Mouse (Mus musculus): Measurements from ENCODE around the gene Lgr5. TPM values are rescaled to one million over a fixed set of nuclear protein-coding genes. Genes with fewer than 3 reads are reported as not detected.

Gene Lgr5
- polyA plus RNA-seq, 1 experiment: 0.47 TPM

DNA sequence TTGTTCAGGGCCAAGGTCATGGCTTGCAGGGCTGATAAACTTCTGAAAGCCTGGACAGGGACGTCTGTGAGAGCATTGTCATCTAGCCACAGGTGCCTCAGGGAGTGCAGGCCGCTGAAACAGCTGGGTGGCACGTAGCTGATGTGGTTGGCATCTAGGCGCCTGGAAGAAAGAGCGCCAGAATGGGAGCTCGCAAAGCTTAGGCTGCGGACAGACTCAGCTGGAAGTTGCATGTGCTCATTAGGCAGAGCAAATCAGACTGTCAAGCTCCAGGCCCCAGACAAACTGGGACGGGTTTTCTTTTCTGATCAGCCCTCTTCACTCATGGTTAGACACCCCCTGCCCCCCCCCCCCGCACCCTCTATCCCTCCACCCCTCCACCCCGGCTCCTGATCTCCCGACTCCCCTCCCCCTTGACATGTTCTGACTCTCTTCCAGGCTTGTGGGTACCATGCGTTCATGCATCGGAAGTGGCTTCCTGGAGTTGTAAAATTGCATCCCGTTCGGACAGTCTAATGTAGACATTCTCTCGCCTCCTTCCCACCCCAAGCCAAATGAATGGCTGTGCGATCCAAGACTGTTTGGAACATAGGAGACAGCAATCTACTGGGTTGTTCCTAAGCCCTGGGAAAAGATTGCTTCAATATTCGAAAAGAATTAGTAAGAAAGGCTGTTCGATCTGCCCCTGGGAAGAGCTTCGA lies 109.0 kb downstream of the Lgr5 start:
- peak overlapping the region; percentile 33 for H3K4me3 ChIP-seq (ENCODE audit: insufficient read depth, low read length)
- H3K27ac ChIP-seq (ENCODE audit: insufficient read depth, low read depth, low read length): no peak overlapping the region

DNA sequence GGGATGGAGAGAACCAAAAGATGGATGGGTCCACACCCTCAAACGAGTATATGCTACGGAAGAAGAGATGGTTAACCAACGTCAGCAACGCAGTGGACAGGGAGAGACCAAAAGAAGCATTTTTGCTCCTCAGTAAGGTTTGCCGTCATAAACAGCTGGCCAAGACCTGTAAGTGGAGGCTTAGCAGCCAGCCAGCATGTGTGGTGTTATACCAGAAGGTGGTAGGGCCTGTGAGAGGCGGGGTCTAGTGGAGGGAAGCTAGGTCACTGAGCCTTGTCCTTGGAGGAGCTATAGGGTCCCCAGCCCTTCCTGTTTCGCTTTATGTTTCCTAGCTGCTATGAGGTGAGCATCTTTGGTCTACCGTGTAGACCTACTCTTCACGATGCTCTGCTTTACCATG lies 111.1 kb downstream of the Lgr5 start:
- H3K27ac ChIP-seq (ENCODE audit: insufficient read depth, low read depth, low read length): no peak overlapping the region
- TF ChIP-seq CTCF (IDR thresholded peaks at IDR 0.05; ENCODE audit: low read depth, low read length): no peak
- TF ChIP-seq POLR2A (IDR thresholded peaks at IDR 0.05; ENCODE audit: borderline replicate concordance, low read depth, low read length): no peak
- H3K4me3 ChIP-seq (ENCODE audit: insufficient read depth, low read length): no peak overlapping the region
- no peaks in the 10 kb centered on the region for H3K4me1 ChIP-seq (ENCODE audit: control insufficient read depth, insufficient read depth, low read length)

More for the DNA sequence above, 109.0 kb downstream of the Lgr5 start:
- TF ChIP-seq CTCF (IDR thresholded peaks at IDR 0.05; ENCODE audit: low read depth, low read length) (no peak), POLR2A (IDR thresholded peaks at IDR 0.05; ENCODE audit: borderline replicate concordance, low read depth, low read length) (no peak)
- no peaks in the 10 kb centered on the region for H3K4me1 ChIP-seq (ENCODE audit: control insufficient read depth, insufficient read depth, low read length)

DNA sequence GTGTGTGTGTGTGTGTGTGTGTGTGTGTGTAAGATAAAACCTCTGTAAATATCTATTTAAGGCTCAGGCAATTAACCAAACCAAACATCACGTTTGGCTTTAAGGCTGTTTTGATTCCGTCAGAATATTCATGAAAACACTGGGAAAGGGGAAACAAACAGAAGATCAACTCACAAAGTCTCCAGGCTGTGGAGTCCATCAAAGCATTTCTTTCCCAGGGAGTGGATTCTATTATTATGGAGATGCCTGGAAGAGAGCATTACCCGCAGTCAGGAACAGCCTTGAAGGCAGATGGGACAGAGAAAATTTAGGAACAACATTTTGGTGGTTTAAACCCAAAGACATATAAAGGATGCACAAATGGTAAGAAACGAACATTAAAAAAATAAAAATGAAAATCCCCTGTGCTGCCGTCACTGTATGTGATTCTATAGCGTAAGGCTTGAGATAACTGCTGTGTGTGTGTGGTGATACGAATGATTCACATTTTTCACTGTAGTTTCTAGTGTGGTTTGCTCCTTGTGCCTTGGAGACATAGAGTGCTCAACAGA lies 112.5 kb downstream of the Lgr5 start:
- Histone ChIP-seq H3K4me3 (ENCODE audit: insufficient read depth, low read length) (no peak overlapping the region), H3K27ac (ENCODE audit: insufficient read depth, low read depth, low read length) (no peak overlapping the region)
- TF ChIP-seq CTCF (IDR thresholded peaks at IDR 0.05; ENCODE audit: low read depth, low read length): no peak
- TF ChIP-seq POLR2A (IDR thresholded peaks at IDR 0.05; ENCODE audit: borderline replicate concordance, low read depth, low read length): no peak

DNA sequence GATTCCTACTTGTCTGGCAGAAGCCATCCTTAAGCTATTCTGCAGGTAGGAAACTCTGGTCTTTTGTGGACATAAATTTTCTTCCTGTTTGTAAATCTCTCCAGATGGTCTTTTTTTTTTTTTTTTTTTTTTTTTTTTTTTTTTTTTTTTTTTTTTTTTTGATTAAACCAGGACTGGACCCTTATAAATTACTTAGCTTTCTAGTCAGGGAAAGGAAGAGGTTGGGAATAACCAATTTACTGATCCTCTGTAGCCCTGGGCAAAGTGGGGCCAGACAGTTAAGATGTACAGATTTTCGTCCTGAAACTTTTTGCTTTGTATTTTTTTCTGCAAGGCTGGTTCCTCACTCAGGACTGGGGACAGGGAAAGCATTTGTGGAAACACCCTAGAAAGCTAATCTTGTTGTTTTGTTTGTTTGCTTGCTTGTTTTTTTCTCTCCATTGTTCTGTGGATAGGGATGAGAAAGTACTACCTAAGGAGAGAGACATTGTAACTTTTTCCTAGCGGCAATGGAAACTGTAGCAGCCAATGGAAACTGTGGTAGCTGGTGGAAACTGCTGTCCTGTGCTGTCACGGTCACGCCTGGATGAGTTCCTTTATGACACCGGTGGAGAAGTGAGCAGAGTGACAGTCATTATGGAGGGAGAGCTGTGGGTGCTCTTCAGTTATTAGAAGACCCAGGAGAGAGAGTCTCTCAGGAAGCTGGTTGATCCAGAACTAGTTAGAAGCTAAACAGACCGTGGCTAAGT lies 114.2 kb downstream of the Lgr5 start:
- no peak for TF ChIP-seq POLR2A (IDR thresholded peaks at IDR 0.05; ENCODE audit: borderline replicate concordance, low read depth, low read length)
- TF ChIP-seq CTCF (IDR thresholded peaks at IDR 0.05; ENCODE audit: low read depth, low read length): no peak
- Histone ChIP-seq H3K4me1 (ENCODE audit: control insufficient read depth, insufficient read depth, low read length) (no peaks in the 10 kb centered on the region), H3K27ac (ENCODE audit: insufficient read depth, low read depth, low read length) (no peak overlapping the region), H3K4me3 (ENCODE audit: insufficient read depth, low read length) (no peak overlapping the region)

More for the DNA sequence above, 112.5 kb downstream of the Lgr5 start:
- no peaks in the 10 kb centered on the region for H3K4me1 ChIP-seq (ENCODE audit: control insufficient read depth, insufficient read depth, low read length)

DNA sequence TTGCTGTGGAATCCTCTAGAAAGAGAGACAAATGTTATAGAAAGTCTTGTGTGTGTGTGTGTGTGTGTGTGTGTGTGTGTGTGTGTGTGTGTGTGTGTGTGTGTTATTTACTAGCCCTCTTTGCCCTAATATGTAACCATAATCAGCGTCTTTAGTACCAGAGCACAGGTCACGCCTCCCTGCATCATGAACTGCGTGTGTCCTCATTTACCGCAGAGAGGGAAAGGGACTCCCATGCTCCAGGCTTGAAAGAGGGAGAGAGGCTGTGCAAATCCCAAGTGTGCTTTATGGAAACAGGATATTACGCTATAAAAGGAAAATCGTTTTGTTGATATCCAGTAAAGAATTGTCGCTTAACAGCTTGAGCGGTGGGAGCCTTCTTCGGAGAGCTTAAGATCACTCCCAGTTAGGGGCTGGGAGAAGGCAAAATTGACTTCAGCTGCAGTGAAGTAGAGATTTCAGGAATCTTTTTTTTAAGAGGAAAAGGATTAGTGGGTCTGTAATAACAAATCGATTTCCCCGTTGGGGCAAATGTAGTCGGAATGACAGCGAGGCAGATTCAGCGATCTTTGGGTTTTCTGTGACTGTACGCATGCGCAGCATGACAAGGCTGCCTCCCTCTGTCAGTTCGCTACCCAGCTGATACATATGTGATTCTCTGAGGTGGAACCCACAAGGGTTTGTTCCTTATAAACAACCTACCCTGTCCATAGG lies 116.8 kb downstream of the Lgr5 start:
- no peak overlapping the region for H3K4me3 ChIP-seq (ENCODE audit: insufficient read depth, low read length)
- TF ChIP-seq POLR2A (IDR thresholded peaks at IDR 0.05; ENCODE audit: borderline replicate concordance, low read depth, low read length): no peak
- TF ChIP-seq CTCF (IDR thresholded peaks at IDR 0.05; ENCODE audit: low read depth, low read length): no peak
- H3K4me1 ChIP-seq (ENCODE audit: control insufficient read depth, insufficient read depth, low read length): no peaks in the 10 kb centered on the region
- H3K27ac ChIP-seq (ENCODE audit: insufficient read depth, low read depth, low read length): no peak overlapping the region

DNA sequence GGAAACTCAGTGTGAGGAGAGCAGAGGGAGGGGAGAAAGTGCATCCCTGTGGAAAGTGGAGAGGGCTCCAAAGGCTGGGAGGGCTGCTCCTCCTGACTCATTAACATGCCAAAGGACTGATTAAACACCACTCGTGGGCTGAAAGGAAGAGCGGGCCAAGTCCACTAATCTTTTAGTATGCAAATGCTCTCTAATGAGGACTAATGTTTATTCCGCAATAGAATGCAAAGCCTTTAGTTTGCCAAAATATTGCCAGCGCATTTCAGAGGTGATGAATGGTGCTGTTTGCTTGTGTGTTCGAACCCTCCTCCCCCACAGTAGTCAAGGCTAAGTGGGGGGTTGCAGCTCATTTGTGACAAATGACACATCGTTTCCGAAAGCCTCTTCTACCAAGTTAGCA lies 118.5 kb downstream of the Lgr5 start:
- TF ChIP-seq CTCF (IDR thresholded peaks at IDR 0.05; ENCODE audit: low read depth, low read length) (no peak), POLR2A (IDR thresholded peaks at IDR 0.05; ENCODE audit: borderline replicate concordance, low read depth, low read length) (no peak)
- Histone ChIP-seq H3K4me1 (ENCODE audit: control insufficient read depth, insufficient read depth, low read length) (no peaks in the 10 kb centered on the region), H3K4me3 (ENCODE audit: insufficient read depth, low read length) (no peak overlapping the region), H3K27ac (ENCODE audit: insufficient read depth, low read depth, low read length) (no peak overlapping the region)

DNA sequence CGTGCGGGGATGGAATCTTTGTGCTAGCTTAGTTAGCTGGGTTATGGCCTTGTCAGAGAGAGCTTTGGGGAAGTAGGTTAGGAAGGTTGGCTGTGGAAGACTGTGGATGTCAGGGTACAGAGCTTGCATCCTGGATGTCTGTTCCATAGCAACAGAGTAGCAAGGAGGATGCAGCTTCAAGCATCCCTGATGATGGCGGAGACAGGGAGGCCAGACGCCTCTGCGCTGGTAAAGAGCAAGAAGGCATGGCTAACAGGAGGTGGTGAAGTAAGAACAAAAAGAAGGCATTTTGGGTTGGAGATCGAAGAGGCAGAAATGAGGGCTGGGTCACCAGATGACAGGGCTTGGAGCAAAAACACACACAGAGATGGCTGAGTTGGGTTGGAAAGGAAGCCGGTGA lies 118.9 kb downstream of the Lgr5 start:
- Histone ChIP-seq H3K4me3 (ENCODE audit: insufficient read depth, low read length) (no peak overlapping the region), H3K27ac (ENCODE audit: insufficient read depth, low read depth, low read length) (no peak overlapping the region), H3K4me1 (ENCODE audit: control insufficient read depth, insufficient read depth, low read length) (no peaks in the 10 kb centered on the region)
- TF ChIP-seq CTCF (IDR thresholded peaks at IDR 0.05; ENCODE audit: low read depth, low read length) (no peak), POLR2A (IDR thresholded peaks at IDR 0.05; ENCODE audit: borderline replicate concordance, low read depth, low read length) (no peak)

DNA sequence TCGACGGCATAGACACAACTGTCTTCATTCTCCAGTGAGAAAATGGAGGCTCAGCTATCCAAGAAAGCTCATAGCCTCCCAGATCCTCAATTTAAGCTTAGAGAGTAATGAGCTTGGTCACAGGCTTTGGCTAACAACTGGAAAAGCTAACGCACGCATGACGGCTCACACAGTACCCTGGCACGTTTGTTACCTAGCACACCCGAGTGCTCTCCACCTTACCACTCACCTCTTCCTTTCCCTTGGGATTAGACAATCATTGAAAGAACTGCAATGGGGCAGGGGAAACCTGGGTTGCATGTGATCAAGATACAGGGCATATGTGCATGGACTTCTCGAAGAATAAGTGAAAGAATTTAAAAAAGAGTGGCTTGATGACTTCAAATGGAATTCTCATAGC lies 119.6 kb downstream of the Lgr5 start:
- H3K27ac ChIP-seq (ENCODE audit: insufficient read depth, low read depth, low read length): no peak overlapping the region
- H3K4me3 ChIP-seq (ENCODE audit: insufficient read depth, low read length): no peak overlapping the region
- no peaks in the 10 kb centered on the region for H3K4me1 ChIP-seq (ENCODE audit: control insufficient read depth, insufficient read depth, low read length)
- TF ChIP-seq POLR2A (IDR thresholded peaks at IDR 0.05; ENCODE audit: borderline replicate concordance, low read depth, low read length) (no peak), CTCF (IDR thresholded peaks at IDR 0.05; ENCODE audit: low read depth, low read length) (no peak)

DNA sequence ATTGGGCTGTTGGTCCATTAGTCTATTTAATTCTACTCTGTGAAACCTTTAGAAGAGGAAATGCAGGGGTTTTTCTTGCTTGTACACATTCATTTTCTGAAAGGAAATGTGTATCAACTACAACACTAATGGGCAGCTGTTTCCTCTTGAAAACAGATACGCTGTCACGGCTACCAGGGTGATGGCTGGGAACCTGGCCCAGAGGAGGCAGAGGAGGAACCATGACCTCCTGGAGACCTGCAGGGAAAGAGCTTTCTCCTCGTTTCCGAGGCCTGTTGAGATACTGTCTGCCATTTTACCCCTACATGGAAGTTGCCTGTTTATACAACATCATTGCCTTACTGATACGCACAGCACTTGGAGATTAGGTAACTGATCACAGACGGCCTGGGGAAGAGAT lies 121.8 kb downstream of the Lgr5 start:
- TF ChIP-seq CTCF (IDR thresholded peaks at IDR 0.05; ENCODE audit: low read depth, low read length) (no peak), POLR2A (IDR thresholded peaks at IDR 0.05; ENCODE audit: borderline replicate concordance, low read depth, low read length) (no peak)
- no peak overlapping the region for H3K4me3 ChIP-seq (ENCODE audit: insufficient read depth, low read length)
- H3K27ac ChIP-seq (ENCODE audit: insufficient read depth, low read depth, low read length): no peak overlapping the region
- no peaks in the 10 kb centered on the region for H3K4me1 ChIP-seq (ENCODE audit: control insufficient read depth, insufficient read depth, low read length)

Data from bone marrow macrophage, adult 2 months (primary cell).